ENCODE assay signal across 10 mouse cellular contexts in genomic region chr8:61075059-61075458, GRCm38 (mm10).
A peak's percentile ranks its signal among the peaks of the same experiment; 100 is the strongest.
DNase-seq lines count a peak whose midpoint lies in the region; ATAC-seq and TF ChIP-seq lines count a peak whose summit lies in the region.
"Had no signal": no experiment of that assay in that cellular context is flagged by ENCODE, and none has a peak within 500 bp of the region (broad histone marks: within the 10 kb centered on the region; RNA-seq: fewer than 3 reads in every experiment).

No protein-coding gene starts in this region.

- H3K4me2 ChIP-seq in hindbrain, postnatal 0 days (ENCODE audit: low read depth, low read length), result no peak overlapping the region
- no peak overlapping the region for H3K4me2 ChIP-seq in midbrain, embryonic 15.5 days
- no peak overlapping the region for H3K4me2 ChIP-seq in midbrain, embryonic 11.5 days
- H3K4me2 ChIP-seq: limb, embryonic 15.5 days had no signal

- peaks cover 4% of the 10 kb centered on the region for H3K36me3 ChIP-seq in hindbrain, postnatal 0 days (ENCODE audit: insufficient read depth, low read length)
- peaks cover 28% of the 10 kb centered on the region for H3K36me3 ChIP-seq in hindbrain, embryonic 10.5 days
- H3K36me3 ChIP-seq in midbrain, embryonic 15.5 days (replicated peaks), result no peaks in the 10 kb centered on the region; the same call in 1 of the 2 replicates
- no peaks in the 10 kb centered on the region for H3K36me3 ChIP-seq in midbrain, embryonic 11.5 days (ENCODE audit: control insufficient read depth, insufficient read depth, low read length)
- 0 out of 2 replicates have a peak, but pooled peaks cover 3% of the 10 kb centered on the region for H3K36me3 ChIP-seq in splenic B cell, adult 2 months (ENCODE audit: control insufficient read depth, insufficient read depth, low read length, poor library complexity, severe bottlenecking)

- ATAC-seq in CD4-positive, CD25-positive, alpha-beta regulatory T cell, adult 4 months, result no peak
- ATAC-seq in hindbrain, postnatal 0 days, result no peak
- peak; percentile 39 for ATAC-seq in midbrain, embryonic 15.5 days (replicated peaks)
- no peak for ATAC-seq in midbrain, embryonic 11.5 days (ENCODE audit: low FRiP score)
- ATAC-seq in granulocyte monocyte progenitor cell, adult 5-6 weeks (replicated peaks; ENCODE audit: poor library complexity, severe bottlenecking), result no peak

- H3K27ac ChIP-seq in hindbrain, postnatal 0 days, result no peak overlapping the region
- no peak overlapping the region for H3K27ac ChIP-seq in hindbrain, embryonic 10.5 days
- no peak overlapping the region for H3K27ac ChIP-seq in midbrain, embryonic 15.5 days
- H3K27ac ChIP-seq in midbrain, embryonic 11.5 days (ENCODE audit: low read depth, low read length), result no peak overlapping the region
- H3K27ac ChIP-seq: limb, embryonic 15.5 days had no signal

- H3K27me3 ChIP-seq in hindbrain, postnatal 0 days (ENCODE audit: insufficient read depth, low read length), result no peaks in the 10 kb centered on the region
- no peaks in the 10 kb centered on the region for H3K27me3 ChIP-seq in hindbrain, embryonic 10.5 days (ENCODE audit: insufficient read depth, poor library complexity, severe bottlenecking)
- H3K27me3 ChIP-seq in midbrain, embryonic 15.5 days (replicated peaks), result no peaks in the 10 kb centered on the region
- no peaks in the 10 kb centered on the region for H3K27me3 ChIP-seq in midbrain, embryonic 11.5 days (ENCODE audit: control insufficient read depth, insufficient read depth, low read length)
- no peaks in the 10 kb centered on the region for H3K27me3 ChIP-seq in splenic B cell, adult 2 months (ENCODE audit: control insufficient read depth, insufficient read depth, low read length, poor library complexity, severe bottlenecking)
- H3K27me3 ChIP-seq: limb, embryonic 15.5 days had no signal

- TF ChIP-seq CTCF in hindbrain, postnatal 0 days (IDR thresholded peaks at IDR 0.05; ENCODE audit: low read depth), result peak; percentile 60

- no peak overlapping the region for H3K9ac ChIP-seq in hindbrain, postnatal 0 days (replicated peaks; ENCODE audit: low read length)
- no peak overlapping the region for H3K9ac ChIP-seq in midbrain, embryonic 15.5 days
- no peak overlapping the region for H3K9ac ChIP-seq in midbrain, embryonic 11.5 days (ENCODE audit: low read length)
- H3K9ac ChIP-seq: limb, embryonic 15.5 days had no signal

- H3K4me3 ChIP-seq in hindbrain, postnatal 0 days (ENCODE audit: low read length), result no peak overlapping the region
- H3K4me3 ChIP-seq in hindbrain, embryonic 10.5 days, result no peak overlapping the region
- H3K4me3 ChIP-seq in midbrain, embryonic 15.5 days, result no peak overlapping the region
- no peak overlapping the region for H3K4me3 ChIP-seq in midbrain, embryonic 11.5 days (ENCODE audit: low read depth, low read length)
- H3K4me3 ChIP-seq: limb, embryonic 15.5 days had no signal

- H3K4me1 ChIP-seq in hindbrain, postnatal 0 days (ENCODE audit: insufficient read depth, low read length), result no peaks in the 10 kb centered on the region
- no peaks in the 10 kb centered on the region for H3K4me1 ChIP-seq in hindbrain, embryonic 10.5 days (replicated peaks)
- H3K4me1 ChIP-seq in midbrain, embryonic 15.5 days, result no peaks in the 10 kb centered on the region
- H3K4me1 ChIP-seq in midbrain, embryonic 11.5 days (ENCODE audit: control insufficient read depth, insufficient read depth, low read length), result no peaks in the 10 kb centered on the region
- H3K4me1 ChIP-seq: limb, embryonic 15.5 days had no signal

- H3K9me3 ChIP-seq in hindbrain, postnatal 0 days (ENCODE audit: low read length), result no peaks in the 10 kb centered on the region
- H3K9me3 ChIP-seq in hindbrain, embryonic 10.5 days, result no peaks in the 10 kb centered on the region
- H3K9me3 ChIP-seq in midbrain, embryonic 15.5 days, result no peaks in the 10 kb centered on the region
- no peaks in the 10 kb centered on the region for H3K9me3 ChIP-seq in midbrain, embryonic 11.5 days (ENCODE audit: control insufficient read depth, low read length)
- H3K9me3 ChIP-seq: limb, embryonic 15.5 days had no signal

- peak; percentile 24 for DNase-seq in CD4-positive, CD25-positive, alpha-beta regulatory T cell, adult 2 months (ENCODE audit: low read depth, low spot score)
- peak; percentile 66 for DNase-seq in hindbrain, postnatal 0 days (ENCODE audit: low spot score)
- no peak for DNase-seq in hindbrain, embryonic 10.5 days (ENCODE audit: low spot score)
- DNase-seq in midbrain, embryonic 11.5 days (ENCODE audit: low spot score, missing footprints), result no peak
- peak; percentile 3 for DNase-seq in splenic B cell, adult 2 months (ENCODE audit: low read depth, low spot score)
- DNase-seq: kidney, postnatal 4 days had no signal

Comparison
In these comparisons a context has a peak if more than half of its experiments do, and no peak if none do; other contexts are left out.
1. DNase-seq: peak in CD4-positive, CD25-positive, alpha-beta regulatory T cell, adult 2 months (single experiment), hindbrain, postnatal 0 days (single experiment) and splenic B cell, adult 2 months (single experiment); none in hindbrain, embryonic 10.5 days (single experiment) and midbrain, embryonic 11.5 days (single experiment).